In the genomic region with DNA sequence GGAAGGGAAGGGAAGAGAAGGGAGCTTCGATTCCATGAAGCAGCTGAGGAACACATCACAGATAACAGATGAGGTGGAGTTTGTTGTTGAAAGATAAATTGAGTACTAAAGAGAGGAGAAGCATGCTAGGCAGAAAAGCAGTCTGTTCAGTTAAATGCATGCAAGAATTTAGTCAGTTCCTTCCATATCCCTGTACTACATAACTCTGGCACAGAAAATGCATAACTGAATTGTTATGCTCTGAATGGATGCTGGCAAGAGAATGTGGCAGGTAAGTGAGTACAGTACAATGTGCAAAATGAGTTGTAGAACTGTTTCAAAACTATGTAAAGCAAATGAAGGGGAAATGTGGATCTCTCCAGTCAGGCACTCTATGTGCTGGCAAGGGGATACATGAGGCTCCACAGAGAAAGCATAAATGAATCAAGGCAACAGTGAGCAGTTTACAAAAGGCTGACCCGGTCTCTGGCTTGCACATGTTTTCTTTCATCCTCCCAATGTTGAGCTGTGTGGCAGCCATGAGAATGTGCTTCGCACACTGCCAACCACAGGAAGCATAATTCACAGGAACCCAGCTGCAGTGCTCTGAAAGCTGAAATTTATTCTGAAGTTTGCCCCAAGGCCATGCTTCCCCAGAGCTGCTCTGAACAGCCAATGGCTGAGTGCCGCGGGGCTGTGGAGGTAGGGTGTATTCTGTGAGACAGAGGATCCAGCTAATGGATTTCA, we compare ENCODE assay signal across 11 mouse cellular contexts.
DNase-seq lines count a peak whose midpoint lies in the region; ATAC-seq lines count a peak whose summit lies in the region.
"Had no signal": no experiment of that assay in that cellular context is flagged by ENCODE, and none has a peak within 500 bp of the region (broad histone marks: within the 10 kb centered on the region; RNA-seq: fewer than 3 reads in every experiment).

No protein-coding gene starts in this region.

- H3K9me3 ChIP-seq in embryonic facial prominence, embryonic 14.5 days (ENCODE audit: control insufficient read depth, low read length) = no peaks in the 10 kb centered on the region
- H3K9me3 ChIP-seq in limb, embryonic 13.5 days = no peaks in the 10 kb centered on the region

- 37% methylated on average over 5 of the region's 5 CpGs for WGBS in embryonic facial prominence, embryonic 14.5 days
- 62% methylated on average over 5 of the region's 5 CpGs for WGBS in limb, embryonic 13.5 days

- no peak overlapping the region for H3K27ac ChIP-seq in embryonic facial prominence, embryonic 14.5 days (replicated peaks; ENCODE audit: low read depth, low read length)
- H3K27ac ChIP-seq in limb, embryonic 13.5 days = no peak overlapping the region

- H3K4me2 ChIP-seq in embryonic facial prominence, embryonic 14.5 days (ENCODE audit: low read depth, low read length) = no peak overlapping the region
- H3K4me2 ChIP-seq in limb, embryonic 13.5 days (replicated peaks) = no peak overlapping the region

- H3K9ac ChIP-seq in embryonic facial prominence, embryonic 14.5 days (ENCODE audit: low read depth, low read length) = no peak overlapping the region
- H3K9ac ChIP-seq in limb, embryonic 13.5 days = no peak overlapping the region

- no peaks in the 10 kb centered on the region for H3K36me3 ChIP-seq in embryonic facial prominence, embryonic 14.5 days (ENCODE audit: control insufficient read depth, insufficient read depth, low read length)
- H3K36me3 ChIP-seq in limb, embryonic 13.5 days = no peaks in the 10 kb centered on the region

- peak; percentile 10 for DNase-seq in kidney, postnatal 10 days
- DNase-seq in kidney, adult 8-10 months = no peak
- peak; percentile 6 for DNase-seq in ZHBTc4 (ENCODE audit: low read depth, low spot score)
- peak; percentile 64 for DNase-seq in embryonic facial prominence, embryonic 14.5 days (ENCODE audit: low spot score)
- no peak for DNase-seq in c-Kit-positive CD71-positive TER-119-positive erythroid progenitor cells, embryonic 14.5 days (ENCODE audit: low spot score)
- no peak for DNase-seq in cerebellum, adult 18-20 months
- no peak for DNase-seq in ovary, postnatal 14 days (ENCODE audit: low spot score)
- DNase-seq: gastrocnemius, postnatal 25 days; lung, postnatal 36 days; spleen, adult 18-20 months had no signal

- no peaks in the 10 kb centered on the region for H3K4me1 ChIP-seq in embryonic facial prominence, embryonic 14.5 days (ENCODE audit: control insufficient read depth, insufficient read depth, low read length)
- H3K4me1 ChIP-seq in limb, embryonic 13.5 days = no peaks in the 10 kb centered on the region

- no peaks in the 10 kb centered on the region for H3K27me3 ChIP-seq in embryonic facial prominence, embryonic 14.5 days (replicated peaks; ENCODE audit: control insufficient read depth, insufficient read depth, low read length)
- H3K27me3 ChIP-seq in limb, embryonic 13.5 days = no peaks in the 10 kb centered on the region

- no peak overlapping the region for H3K4me3 ChIP-seq in embryonic facial prominence, embryonic 14.5 days (ENCODE audit: low read depth, low read length)
- H3K4me3 ChIP-seq in limb, embryonic 13.5 days = no peak overlapping the region

- peak; percentile 53; the same call in 1 of the 2 replicates for ATAC-seq in embryonic facial prominence, embryonic 14.5 days (ENCODE audit: low read depth)
- peak; percentile 54; the same call in 1 of the 2 replicates for ATAC-seq in limb, embryonic 13.5 days (ENCODE audit: low FRiP score, low read depth)

Comparison
In these comparisons a context has a peak if more than half of its experiments do, and no peak if none do; other contexts are left out.
1. DNase-seq: peak in kidney, postnatal 10 days (single experiment), ZHBTc4 (single experiment) and embryonic facial prominence, embryonic 14.5 days (single experiment); none in kidney, adult 8-10 months (0 of 2), c-Kit-positive CD71-positive TER-119-positive erythroid progenitor cells, embryonic 14.5 days (single experiment), cerebellum, adult 18-20 months (0 of 2) and ovary, postnatal 14 days (single experiment).